In genomic region chr14:60757722-60758121, GRCm38 (mm10) we compare ENCODE assay signal across 18 mouse cellular contexts. TPM values are rescaled to one million over a fixed set of nuclear protein-coding genes. Genes with fewer than 3 reads are reported as not detected.
"Had no signal": no experiment of that assay in that cellular context is flagged by ENCODE, and none has a peak within 500 bp of the region (broad histone marks: within the 10 kb centered on the region; RNA-seq: fewer than 3 reads in every experiment).

No protein-coding gene starts in this region.

- H3K4me3 ChIP-seq: limb, embryonic 10.5 days; limb, embryonic 13.5 days; liver, embryonic 13.5 days; midbrain, embryonic 12.5 days; midbrain, embryonic 15.5 days; myocyte had no signal

- H3K27ac ChIP-seq: limb, embryonic 10.5 days; limb, embryonic 13.5 days; liver, embryonic 13.5 days; midbrain, embryonic 12.5 days; midbrain, embryonic 15.5 days; stomach, postnatal 0 days had no signal

- ATAC-seq: midbrain, embryonic 15.5 days had no signal

- DNase-seq: kidney, adult 18-20 months; kidney, adult 9 months; kidney, postnatal 14 days; kidney, postnatal 4 days; liver; liver, embryonic 13.5 days; lung, embryonic 14.5 days; thymus, adult 2 months; thymus, postnatal 14 days; thymus, postnatal 4 days had no signal

- H3K4me1 ChIP-seq: limb, embryonic 10.5 days; limb, embryonic 13.5 days; liver, embryonic 13.5 days had no signal

RNA-seq across cellular contexts. Expression of gene C1qtnf9, which starts 10.2 kb away (rescaled TPM):
- polyA plus RNA-seq: myocyte; neural tube, embryonic 11.5 days; neural tube, embryonic 14.5 days had no signal
